ENCODE assay signal across 22 mouse cellular contexts in the genomic region with DNA sequence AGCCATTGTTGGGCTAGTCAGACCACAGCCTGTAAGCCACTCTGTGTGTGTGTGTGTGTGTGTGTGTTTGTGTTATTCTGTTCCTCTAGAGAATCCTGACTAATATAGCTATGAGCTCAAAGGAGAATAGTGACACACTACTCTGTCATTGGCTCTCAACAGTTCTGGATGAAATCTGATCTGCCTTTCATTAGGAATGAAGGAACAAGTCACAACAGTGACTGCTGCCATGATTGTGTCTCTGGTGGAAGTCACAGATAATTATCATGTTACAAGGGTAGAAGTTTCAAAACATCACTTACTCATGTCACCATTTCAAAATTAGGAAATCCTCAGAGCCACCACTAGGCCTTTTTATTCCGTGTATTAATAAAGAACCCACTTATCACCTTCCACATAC.
DNase-seq lines count a peak whose midpoint lies in the region; ATAC-seq and TF ChIP-seq lines count a peak whose summit lies in the region.
"Had no signal": no experiment of that assay in that cellular context is flagged by ENCODE, and none has a peak within 500 bp of the region (broad histone marks: within the 10 kb centered on the region; RNA-seq: fewer than 3 reads in every experiment).

No protein-coding gene starts in this region.

- 0 out of 2 replicates have a peak, but pooled peaks cover 4% of the 10 kb centered on the region for H3K4me1 ChIP-seq in lung, postnatal 0 days (ENCODE audit: insufficient read depth, low read depth, low read length)
- no peaks in the 10 kb centered on the region for H3K4me1 ChIP-seq in lung, adult 2 months (ENCODE audit: control insufficient read depth, insufficient read depth, low read length)
- peaks cover 10% of the 10 kb centered on the region for H3K4me1 ChIP-seq in embryonic facial prominence, embryonic 10.5 days

- H3K36me3 ChIP-seq in lung, postnatal 0 days (ENCODE audit: insufficient read depth, low read length), result no peaks in the 10 kb centered on the region
- H3K36me3 ChIP-seq in embryonic facial prominence, embryonic 10.5 days (replicated peaks), result no peaks in the 10 kb centered on the region
- H3K36me3 ChIP-seq: G1E had no signal

- no peak overlapping the region for H3K4me2 ChIP-seq in lung, postnatal 0 days (replicated peaks; ENCODE audit: low read depth, low read length)

- peak; percentile 67 for DNase-seq in lung, postnatal 0 days (ENCODE audit: low spot score)
- no peak for DNase-seq in lung, postnatal 14 days
- peak; percentile 30 for DNase-seq in lung, postnatal 10 days
- DNase-seq in lung, postnatal 25 days (ENCODE audit: low spot score), result no peak
- peak; percentile 3 for DNase-seq in lung, postnatal 36 days
- DNase-seq in lung, adult 2 months, result no peak
- DNase-seq in 416B (ENCODE audit: low read depth), result peak; percentile 11
- DNase-seq in embryonic facial prominence, embryonic 10.5 days (ENCODE audit: low spot score), result no peak
- DNase-seq: adrenal gland, adult 2 months; adrenal gland, adult 8-10 months; adrenal gland, postnatal 10 days; adrenal gland, postnatal 14 days; adrenal gland, postnatal 25 days; adrenal gland, postnatal 36 days; B cell, adult 2 months; cerebellum, adult 11 months; cerebellum, adult 11-12 months; cerebellum, adult 18-20 months had no signal

- no peaks in the 10 kb centered on the region for H3K9me3 ChIP-seq in lung, postnatal 0 days (ENCODE audit: low read length)
- H3K9me3 ChIP-seq in embryonic facial prominence, embryonic 10.5 days, result no peaks in the 10 kb centered on the region

- H3K4me3 ChIP-seq in lung, postnatal 0 days (ENCODE audit: low read depth, low read length), result no peak overlapping the region
- H3K4me3 ChIP-seq in lung, adult 2 months (replicated peaks; ENCODE audit: extremely low read depth, low read depth, low read length), result no peak overlapping the region
- no peak overlapping the region for H3K4me3 ChIP-seq in embryonic facial prominence, embryonic 10.5 days

- TF ChIP-seq EP300 in lung, postnatal 0 days (IDR thresholded peaks at IDR 0.05), result no peak

- no peak for TF ChIP-seq CTCF in lung, postnatal 0 days (IDR thresholded peaks at IDR 0.05)
- TF ChIP-seq CTCF in lung, adult 2 months (IDR thresholded peaks at IDR 0.05; ENCODE audit: insufficient read depth, low read length), result no peak

- H3K27me3 ChIP-seq in lung, postnatal 0 days (replicated peaks; ENCODE audit: insufficient read depth, low read length), result no peaks in the 10 kb centered on the region
- no peaks in the 10 kb centered on the region for H3K27me3 ChIP-seq in embryonic facial prominence, embryonic 10.5 days (replicated peaks; ENCODE audit: low read depth, poor library complexity, severe bottlenecking)
- H3K27me3 ChIP-seq: Patski had no signal

- WGBS in lung, postnatal 0 days, result 53% methylated on average over 1 of the region's 1 CpGs
- WGBS in lung, adult 2 months, result 64% methylated on average over 1 of the region's 1 CpGs
- WGBS in embryonic facial prominence, embryonic 10.5 days, result 88% methylated on average over 1 of the region's 1 CpGs

- H3K9ac ChIP-seq in lung, postnatal 0 days (replicated peaks; ENCODE audit: low read depth), result no peak overlapping the region

- no peak for TF ChIP-seq POLR2A in lung, adult 2 months (IDR thresholded peaks at IDR 0.05; ENCODE audit: borderline replicate concordance, extremely low read depth, low read depth, low read length)

- ATAC-seq in lung, postnatal 0 days, result peak; percentile 50; the same call in 1 of the 2 replicates
- ATAC-seq: activated CD4-positive, CD25-positive, alpha-beta regulatory T cell, adult 4 months; CD4-positive, CD25-positive, alpha-beta regulatory T cell, adult 4 months; Patski had no signal

- H3K27ac ChIP-seq in lung, postnatal 0 days (ENCODE audit: low read length), result no peak overlapping the region
- H3K27ac ChIP-seq in embryonic facial prominence, embryonic 10.5 days (replicated peaks), result no peak overlapping the region

Comparison
In these comparisons a context has a peak if more than half of its experiments do, and no peak if none do; other contexts are left out.
1. DNase-seq: peak in lung, postnatal 0 days (single experiment), lung, postnatal 10 days (single experiment), lung, postnatal 36 days (single experiment) and 416B (single experiment); none in lung, postnatal 14 days (single experiment), lung, postnatal 25 days (single experiment), lung, adult 2 months (single experiment) and embryonic facial prominence, embryonic 10.5 days (single experiment).